Mouse (Mus musculus): ENCODE measurements around the gene Mien1. TPM values are rescaled to one million over a fixed set of nuclear protein-coding genes. Genes with fewer than 3 reads are reported as not detected.

Mien1 gene
- polyA plus RNA-seq, 3 experiments from 2014 or later: 148 to 198 (median 167) TPM

Other genes starting within 250 kb of the Mien1 start
- gene Med1, start 245.7 kb downstream of the Mien1 start, polyA plus RNA-seq (2017; shearing (Covaris generic)): 100 to 1,000 TPM in 1 of 3 experiments, 10 to 100 TPM in 2; 47.0 to 108 (median 55.5) TPM
- gene Cdk12, start 235.9 kb downstream of the Mien1 start, polyA plus RNA-seq (2017; shearing (Covaris generic)): 10 to 100 TPM; 17.0 to 29.1 (median 28.8) TPM
- gene Neurod2, start 109.3 kb downstream of the Mien1 start, polyA plus RNA-seq (2017; shearing (Covaris generic)): not detected
- not detected for gene Ppp1r1b, start 90.6 kb downstream of the Mien1 start, polyA plus RNA-seq (2017; shearing (Covaris generic))
- 10 to 100 TPM; 38.5 to 42.1 (median 40.3) TPM for gene Stard3, start 80.6 kb downstream of the Mien1 start, polyA plus RNA-seq (2017; shearing (Covaris generic))
- gene Tcap, start 55.2 kb downstream of the Mien1 start, polyA plus RNA-seq (2017; shearing (Covaris generic)): not detected
- not detected for gene Pnmt, start 52.5 kb downstream of the Mien1 start, polyA plus RNA-seq (2017; shearing (Covaris generic))
- 1 to 10 TPM; 7.0 to 8.2 (median 7.2) TPM for gene Pgap3, start 38.5 kb downstream of the Mien1 start, polyA plus RNA-seq (2017; shearing (Covaris generic))
- under 1 TPM in 2 of 3 experiments, not detected in 1; 0.13 to 0.68 TPM for gene Erbb2, start 26.5 kb downstream of the Mien1 start, polyA plus RNA-seq (2017; shearing (Covaris generic))
- 1 to 10 TPM; 1.2 to 3.1 (median 2.1) TPM for gene Grb7, start 7.4 kb upstream of the Mien1 start, polyA plus RNA-seq (2017; shearing (Covaris generic))
- gene Ikzf3, start 107.0 kb upstream of the Mien1 start, polyA plus RNA-seq (2017; shearing (Covaris generic)): 100 to 1,000 TPM in 1 of 3 experiments, 10 to 100 TPM in 2; 75.8 to 102 (median 78.8) TPM
- gene Zpbp2, start 112.1 kb upstream of the Mien1 start, polyA plus RNA-seq (2017; shearing (Covaris generic)): 1 to 10 TPM; 3.4 to 5.0 (median 4.3) TPM
- 10 to 100 TPM; 23.6 to 31.0 (median 30.7) TPM for gene Ormdl3, start 148.4 kb upstream of the Mien1 start, polyA plus RNA-seq (2017; shearing (Covaris generic))
- not detected for gene Lrrc3c, start 159.3 kb upstream of the Mien1 start, polyA plus RNA-seq (2017; shearing (Covaris generic))
- 10 to 100 TPM in 2 of 3 experiments, 1 to 10 TPM in 1; 1.3 to 14.8 (median 10.7) TPM for gene Gm12355, start 186.7 kb upstream of the Mien1 start, polyA plus RNA-seq (2017; shearing (Covaris generic))
- not detected for gene Gsdma3, start 187.4 kb upstream of the Mien1 start, polyA plus RNA-seq (2017; shearing (Covaris generic))
- gene Gsdma2, start 207.8 kb upstream of the Mien1 start, polyA plus RNA-seq (2017; shearing (Covaris generic)): not detected
- not detected for gene Gsdma, start 225.4 kb upstream of the Mien1 start, polyA plus RNA-seq (2017; shearing (Covaris generic))
- 10 to 100 TPM; 12.9 to 20.6 (median 15.5) TPM for gene Psmd3, start 243.6 kb upstream of the Mien1 start, polyA plus RNA-seq (2017; shearing (Covaris generic))

All from inflammation-experienced regulatory T-cells, adult 6 months (primary cell).